Mouse (Mus musculus): ENCODE results near the gene Cyp4f39. TPM values are rescaled to one million over a fixed set of nuclear protein-coding genes. Genes with fewer than 3 reads are reported as not detected.
"Not testable (repeated sequence)": the region's sequence is repeated elsewhere in the genome, so short reads cannot be mapped to it uniquely, and the experiment has no call there.

The Cyp4f39 gene
- total and polyA plus RNA-seq, 3 experiments, result 0.64 to 0.70 (median 0.64) TPM

- H3K4me2 ChIP-seq (ENCODE audit: insufficient read depth, low read depth, poor library complexity, severe bottlenecking), result no peak overlapping the region
- no peaks in the 10 kb centered on the region for H3K79me2 ChIP-seq (replicated peaks; ENCODE audit: control insufficient read depth, extremely low read depth, insufficient read depth, poor library complexity, severe bottlenecking)
- H3K9me3 ChIP-seq (replicated peaks; ENCODE audit: low read length), result no peaks in the 10 kb centered on the region
- no peak overlapping the region for H3K4me3 ChIP-seq (replicated peaks in 1 of 3; ENCODE audit: low read depth in 2 of 3, low read length in 2 of 3, poor library complexity in 1 of 3)
- peaks cover 0 to under 1% of the 10 kb centered on the region in 2 experiments; a peak in 1 of 4 replicates for H3K4me1 ChIP-seq (ENCODE audit: control insufficient read depth in 1 of 2, insufficient read depth in 2 of 2)
- no peak overlapping the region for H3K27ac ChIP-seq (ENCODE audit: insufficient read depth, low read depth)
- H3K27me3 ChIP-seq (replicated peaks), result no peaks in the 10 kb centered on the region
- dilution Hi-C loops (cut with MboI; ENCODE audit: extremely low pct_ligation_motif_present, extremely low pct_unique_long_range_greater_than_20kb, low sequenced_read_pairs), result no loop called here
- TF ChIP-seq JUN (IDR thresholded peaks at IDR 0.05; ENCODE audit: insufficient read depth, low read depth, low read length) (no peak), SMC3 (IDR thresholded peaks at IDR 0.05; ENCODE audit: low read depth, low read length) (peak; percentile 92), CTCF (conservative IDR thresholded peaks at IDR 0.05 in 1 of 2, IDR thresholded peaks at IDR 0.05 in 1 of 2; ENCODE audit: low read depth in 2 of 2, low read length in 2 of 2) (peak; percentile 70 to 96), ZC3H11A (IDR thresholded peaks at IDR 0.05; ENCODE audit: low read depth, low read length) (peak; percentile 60)
- H3K9ac ChIP-seq (ENCODE audit: insufficient read depth, low read depth), result no peak overlapping the region
- peak; percentile 77 for DNase-seq (ENCODE audit: extremely low read depth)
- H3K36me3 ChIP-seq (replicated peaks in 1 of 2; ENCODE audit: control insufficient read depth in 1 of 2, insufficient read depth in 1 of 2, low read length in 1 of 2), result no peaks in the 10 kb centered on the region
- in situ Hi-C loops (cut with MboI; ENCODE audit: low pct_ligation_motif_present, low pct_unique_long_range_greater_than_20kb, low sequenced_read_pairs), result loop anchor here (5.0 to 25.0 kb wide), 3 partner anchors 52 to 357 kb away; no protein-coding TSS in a partner anchor
Observed at GRCm38 (mm10) chr17:32494601-32495000, 42.1 kb downstream of the Cyp4f39 start.

- H3K9ac ChIP-seq (ENCODE audit: insufficient read depth, low read depth); H3K36me3 ChIP-seq (replicated peaks in 1 of 2; ENCODE audit: control insufficient read depth in 1 of 2, insufficient read depth in 1 of 2, low read length in 1 of 2); H3K4me3 ChIP-seq (replicated peaks in 1 of 3; ENCODE audit: low read depth in 2 of 3, low read length in 2 of 3, poor library complexity in 1 of 3); DNase-seq (ENCODE audit: extremely low read depth); in situ Hi-C loops (cut with MboI; ENCODE audit: low pct_ligation_motif_present, low pct_unique_long_range_greater_than_20kb, low sequenced_read_pairs); H3K27me3 ChIP-seq (replicated peaks); H3K27ac ChIP-seq (ENCODE audit: insufficient read depth, low read depth); H3K9me3 ChIP-seq (replicated peaks; ENCODE audit: low read length); H3K4me2 ChIP-seq (ENCODE audit: insufficient read depth, low read depth, poor library complexity, severe bottlenecking); dilution Hi-C loops (cut with MboI; ENCODE audit: extremely low pct_ligation_motif_present, extremely low pct_unique_long_range_greater_than_20kb, low sequenced_read_pairs); H3K79me2 ChIP-seq (replicated peaks; ENCODE audit: control insufficient read depth, extremely low read depth, insufficient read depth, poor library complexity, severe bottlenecking): not testable (repeated sequence)
- peaks cover 6 to 13% of the 10 kb centered on the region in 2 experiments; a peak in 3 of 4 replicates for H3K4me1 ChIP-seq (ENCODE audit: control insufficient read depth in 1 of 2, insufficient read depth in 2 of 2)
Observed at GRCm38 (mm10) chr17:32500511-32500910, 48.0 kb downstream of the Cyp4f39 start.

- dilution Hi-C loops (cut with MboI; ENCODE audit: extremely low pct_ligation_motif_present, extremely low pct_unique_long_range_greater_than_20kb, low sequenced_read_pairs) (no loop called here), in situ Hi-C loops (cut with MboI; ENCODE audit: low pct_ligation_motif_present, low pct_unique_long_range_greater_than_20kb, low sequenced_read_pairs) (no loop called here)
- H3K79me2 ChIP-seq (replicated peaks; ENCODE audit: control insufficient read depth, extremely low read depth, insufficient read depth, poor library complexity, severe bottlenecking), result no peaks in the 10 kb centered on the region
- H3K27me3 ChIP-seq (replicated peaks), result no peaks in the 10 kb centered on the region
- no peak for DNase-seq (ENCODE audit: extremely low read depth)
- no peaks in the 10 kb centered on the region for H3K9me3 ChIP-seq (replicated peaks; ENCODE audit: low read length)
- no peak for TF ChIP-seq UBTF (IDR thresholded peaks at IDR 0.05; ENCODE audit: low read depth, low read length)
- TF ChIP-seq MXI1 (IDR thresholded peaks at IDR 0.05; ENCODE audit: low read depth, low read length), result no peak
- no peak for TF ChIP-seq BHLHE40 (IDR thresholded peaks at IDR 0.05; ENCODE audit: low read depth, low read length)
- H3K4me3 ChIP-seq (replicated peaks in 1 of 3; ENCODE audit: low read depth in 2 of 3, low read length in 2 of 3, poor library complexity in 1 of 3), result no peak overlapping the region
- H3K27ac ChIP-seq (ENCODE audit: insufficient read depth, low read depth), result no peak overlapping the region
- no peak overlapping the region for H3K9ac ChIP-seq (ENCODE audit: insufficient read depth, low read depth)
- no peaks in the 10 kb centered on the region for H3K36me3 ChIP-seq (replicated peaks in 1 of 2; ENCODE audit: control insufficient read depth in 1 of 2, insufficient read depth in 1 of 2, low read length in 1 of 2)
- no peak overlapping the region for H3K4me2 ChIP-seq (ENCODE audit: insufficient read depth, low read depth, poor library complexity, severe bottlenecking)
- peaks cover 6 to 15% of the 10 kb centered on the region in 2 experiments; a peak in 3 of 4 replicates for H3K4me1 ChIP-seq (ENCODE audit: control insufficient read depth in 1 of 2, insufficient read depth in 2 of 2)
Observed at GRCm38 (mm10) chr17:32501051-32501450, 48.5 kb downstream of the Cyp4f39 start.
